Mouse (Mus musculus) gastrocnemius, adult 18-20 months (tissue): ENCODE data around the gene Ect2. TPM values are rescaled to one million over a fixed set of nuclear protein-coding genes. Genes with fewer than 3 reads are reported as not detected.

ENCODE experiments used
- DNase-seq: peaks from one replicate; pipeline ENCODE4 v3.0.0; 2021; ENCODE audit warnings: low spot score
- long read RNA-seq, 2 experiments: library from polyadenylated mRNA; stranded (forward); transcript quantifications; one replicate each; pipeline ENCODE4 v2.0.0; 2021
- total RNA-seq, 2 experiments: library from RNA; stranded (reverse); gene quantifications; 2 replicates each; pipeline ENCODE4 v1.2.3; 2021

Gene Ect2
- under 1 TPM in 1 of 2 experiments, not detected in 1; 0.07 TPM for total RNA-seq
- long read RNA-seq, experiment 1 = 0 reads
- long read RNA-seq, experiment 2 = 0 reads

- DNase-seq = peak; percentile 99
Measured at GRCm38 (mm10) chr3:27153701-27154209, at the start of gene Ect2. Gene Ect2 (minus strand): TSS chr3:27153878.

- DNase-seq = no peak
Measured at GRCm38 (mm10) chr3:27201728-27202411, 48.2 kb upstream of the Ect2 start.

- DNase-seq = no peak
Measured at GRCm38 (mm10) chr3:27199120-27199519, 45.4 kb upstream of the Ect2 start.

GRCm38 (mm10) chr3:27197816-27198215 lies 44.1 kb upstream of the Ect2 start:
- no peak for DNase-seq

GRCm38 (mm10) chr3:27196529-27196928 lies 42.9 kb upstream of the Ect2 start:
- DNase-seq = no peak

- no peak for DNase-seq
Measured at GRCm38 (mm10) chr3:27195573-27196227, 42.0 kb upstream of the Ect2 start.

GRCm38 (mm10) chr3:27195153-27195552 lies 41.5 kb upstream of the Ect2 start:
- no peak for DNase-seq

- DNase-seq = no peak
Measured at GRCm38 (mm10) chr3:27193844-27194317, 40.2 kb upstream of the Ect2 start.

GRCm38 (mm10) chr3:27191856-27192255 lies 38.2 kb upstream of the Ect2 start:
- DNase-seq = no peak

- no peak for DNase-seq
Measured at GRCm38 (mm10) chr3:27190865-27191264, 37.2 kb upstream of the Ect2 start.

GRCm38 (mm10) chr3:27189320-27190261 lies 35.9 kb upstream of the Ect2 start:
- peak; percentile 50 for DNase-seq

- no peak for DNase-seq
Measured at GRCm38 (mm10) chr3:27188386-27188785, 34.7 kb upstream of the Ect2 start.

GRCm38 (mm10) chr3:27183601-27184175 lies 30.0 kb upstream of the Ect2 start:
- no peak for DNase-seq

- peak; percentile 93 for DNase-seq
Measured at GRCm38 (mm10) chr3:27182733-27183600, 29.3 kb upstream of the Ect2 start, which contains the start of gene Nceh1. Gene Nceh1 (plus strand): TSS chr3:27182965.

GRCm38 (mm10) chr3:27179711-27180110 lies 26.0 kb upstream of the Ect2 start:
- DNase-seq = no peak

- DNase-seq = no peak
Measured at GRCm38 (mm10) chr3:27170257-27170656, 16.6 kb upstream of the Ect2 start.

GRCm38 (mm10) chr3:27165481-27166065 lies 11.9 kb upstream of the Ect2 start:
- DNase-seq = no peak

- DNase-seq = no peak
Measured at GRCm38 (mm10) chr3:27162410-27162804, 8.7 kb upstream of the Ect2 start.

GRCm38 (mm10) chr3:27161645-27162409 lies 8.1 kb upstream of the Ect2 start:
- no peak for DNase-seq
